Mouse (Mus musculus) spleen, postnatal 4 days (tissue): Measurements from ENCODE around the gene Frmd4a.

ENCODE experiments used
- DNase-seq, 2 experiments: peaks; one replicate each; pipeline ENCODE4 v3.0.0; 2022; ENCODE audit warnings: low spot score in 2 of 2

Gene Frmd4a

GRCm38 (mm10) chr2:4517553-4518125 lies 500.1 kb downstream of the Frmd4a start:
- no peak for DNase-seq

GRCm38 (mm10) chr2:4518549-4518948 lies 501.0 kb downstream of the Frmd4a start:
- DNase-seq: no peak

DNA sequence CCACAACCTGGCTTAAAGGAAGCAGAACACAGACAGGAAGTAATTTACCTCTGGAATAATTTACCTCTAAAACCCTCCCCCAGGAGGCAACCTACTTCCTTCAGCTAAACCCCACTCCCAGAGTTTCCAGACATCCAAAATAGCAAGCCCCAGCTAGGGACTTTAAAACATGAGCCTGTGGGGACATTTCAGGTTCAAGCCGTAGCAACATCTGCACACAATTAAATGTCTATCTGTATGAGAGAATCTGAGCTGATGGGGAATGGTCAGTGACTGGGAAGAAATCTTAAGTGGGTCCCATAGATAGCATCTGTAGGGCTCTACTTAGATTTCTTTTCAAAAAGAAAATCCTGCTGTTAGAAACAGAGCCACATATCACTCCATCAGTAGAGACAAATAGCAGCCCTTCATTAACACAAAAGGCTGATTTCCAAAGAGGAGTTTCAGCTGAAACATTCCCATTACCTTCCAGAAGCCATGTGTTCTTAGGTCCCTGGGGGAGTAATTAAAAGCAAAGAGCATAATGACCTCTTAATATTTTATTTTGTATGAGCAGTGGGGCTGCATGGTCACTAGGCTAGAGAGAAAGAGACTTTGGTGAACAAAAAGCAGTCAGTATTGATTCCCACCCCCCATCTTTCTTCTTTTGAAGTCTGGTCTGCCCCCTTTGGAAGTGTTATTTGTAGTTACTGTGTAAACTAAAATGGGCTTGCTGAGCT lies 505.4 kb downstream of the Frmd4a start:
- DNase-seq: no peak

GRCm38 (mm10) chr2:4527094-4527493 lies 509.6 kb downstream of the Frmd4a start:
- DNase-seq: no peak

GRCm38 (mm10) chr2:4529254-4529729 lies 511.8 kb downstream of the Frmd4a start:
- no peak for DNase-seq

DNA sequence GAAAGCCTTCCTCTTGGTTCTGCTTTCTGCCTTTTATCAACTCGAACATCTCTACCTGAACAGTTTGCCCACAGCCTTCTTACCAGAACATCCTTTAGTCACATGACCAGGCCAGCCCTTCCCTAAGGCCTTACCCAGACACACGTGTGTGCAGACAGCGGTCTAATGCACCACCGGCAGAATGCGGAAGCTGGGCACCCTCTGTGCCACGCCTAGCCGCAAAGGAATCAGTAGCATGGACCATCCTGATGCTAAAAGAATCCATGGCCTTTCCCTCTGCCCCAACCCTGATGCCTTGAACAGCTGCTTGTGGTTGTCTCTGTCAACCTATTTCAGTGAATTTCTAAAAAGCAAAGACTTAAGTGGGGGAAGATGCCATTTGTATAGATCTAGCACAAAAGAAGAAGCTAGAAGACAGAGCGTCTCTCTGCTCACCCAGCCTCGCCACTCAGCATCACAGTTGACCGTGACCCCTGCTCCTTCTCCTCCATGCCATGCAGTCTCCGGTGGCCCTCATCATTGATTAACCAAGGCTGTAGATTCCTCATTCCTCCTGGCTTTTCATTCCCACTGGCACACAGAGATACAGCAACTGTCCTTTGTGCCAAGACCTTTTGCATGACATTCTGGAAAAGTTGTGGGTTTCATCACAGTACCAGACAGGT lies 514.1 kb downstream of the Frmd4a start:
- no peak for DNase-seq

DNA sequence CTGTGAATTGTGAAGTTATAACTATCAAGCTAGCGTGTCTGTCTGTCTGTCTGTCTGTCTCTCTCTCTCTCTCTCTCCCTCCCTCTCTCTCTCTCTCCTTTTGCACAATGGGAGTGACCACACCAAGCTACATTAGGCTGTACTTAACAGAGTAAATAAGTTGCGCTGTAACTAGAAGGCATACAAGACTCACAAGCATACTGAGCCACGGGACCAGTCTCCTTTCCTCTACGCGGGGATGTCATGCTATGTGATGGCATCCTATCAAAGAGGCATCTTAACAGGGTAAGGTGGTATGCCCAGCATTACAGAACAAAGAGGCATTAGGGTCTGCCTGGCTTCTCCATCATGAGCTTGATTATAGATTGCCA lies 514.7 kb downstream of the Frmd4a start:
- DNase-seq: no peak

GRCm38 (mm10) chr2:4532945-4533344 lies 515.4 kb downstream of the Frmd4a start:
- DNase-seq: no peak

GRCm38 (mm10) chr2:4535187-4535864 lies 517.8 kb downstream of the Frmd4a start:
- DNase-seq: no peak

DNA sequence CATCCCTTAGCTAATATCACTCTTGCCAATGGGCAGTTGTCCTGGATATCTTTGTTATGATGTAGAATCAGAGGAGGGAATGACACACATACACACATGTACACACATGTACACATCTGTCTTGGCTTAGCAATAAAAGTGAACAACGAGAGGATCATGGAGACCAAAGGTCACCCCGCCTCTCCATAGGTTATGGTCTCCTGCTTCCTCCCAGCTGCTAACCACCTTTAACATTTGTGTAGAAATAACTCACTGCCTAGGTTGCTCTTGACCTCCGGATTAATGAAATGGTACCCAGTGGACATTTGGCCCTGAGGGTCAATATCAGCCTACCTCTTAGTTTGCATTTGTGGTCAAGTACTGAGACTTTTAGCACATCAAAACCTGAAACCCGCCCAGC lies 523.8 kb downstream of the Frmd4a start:
- no peak for DNase-seq

GRCm38 (mm10) chr2:4541844-4542628 lies 524.5 kb downstream of the Frmd4a start:
- no peak for DNase-seq

- DNase-seq: no peak
Observed at GRCm38 (mm10) chr2:4542629-4543416, 525.3 kb downstream of the Frmd4a start.

DNA sequence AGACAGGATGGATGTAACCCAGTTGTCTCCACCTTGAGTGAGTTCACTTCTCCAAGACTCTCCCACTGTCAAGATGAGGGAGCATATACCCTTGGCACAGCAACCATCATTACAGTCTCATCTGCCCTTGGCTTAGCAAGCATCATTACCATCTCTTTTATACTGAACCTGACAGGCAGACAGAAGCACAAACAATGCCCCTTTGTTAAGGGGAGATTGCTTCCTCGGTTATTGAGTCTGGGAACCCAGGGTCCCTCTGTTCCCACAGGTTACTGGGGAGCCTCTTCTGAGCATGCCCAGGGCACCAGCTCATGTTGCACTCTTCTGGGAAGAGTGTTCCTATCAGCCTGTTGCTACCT lies 525.9 kb downstream of the Frmd4a start:
- no peak for DNase-seq

DNA sequence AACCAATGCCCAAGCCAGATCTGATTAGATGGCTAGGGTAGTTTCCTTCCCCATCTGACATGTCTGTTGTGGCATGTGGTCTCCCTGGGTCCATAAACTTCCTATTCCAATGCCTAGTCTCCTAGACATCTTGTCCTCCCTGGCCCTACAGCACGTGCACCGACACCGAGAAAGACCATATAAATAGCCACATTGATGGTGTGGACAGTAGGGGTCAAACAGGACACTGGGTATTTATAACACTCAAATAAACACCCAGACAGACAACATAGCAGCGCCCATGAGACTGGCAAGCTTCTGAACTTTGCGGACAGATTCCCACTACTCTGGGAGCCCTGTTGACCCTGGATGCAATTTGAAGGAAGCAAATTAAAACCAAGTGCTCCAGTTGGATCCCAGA lies 526.8 kb downstream of the Frmd4a start:
- no peak for DNase-seq

- no peak for DNase-seq
Observed at GRCm38 (mm10) chr2:4545261-4545660, 527.7 kb downstream of the Frmd4a start.

GRCm38 (mm10) chr2:4547003-4547662 lies 529.6 kb downstream of the Frmd4a start:
- no peak for DNase-seq

- no peak for DNase-seq
Observed at GRCm38 (mm10) chr2:4549271-4549670, 531.8 kb downstream of the Frmd4a start.

- DNase-seq: no peak
Observed at GRCm38 (mm10) chr2:4550017-4550763, 532.7 kb downstream of the Frmd4a start.

DNA sequence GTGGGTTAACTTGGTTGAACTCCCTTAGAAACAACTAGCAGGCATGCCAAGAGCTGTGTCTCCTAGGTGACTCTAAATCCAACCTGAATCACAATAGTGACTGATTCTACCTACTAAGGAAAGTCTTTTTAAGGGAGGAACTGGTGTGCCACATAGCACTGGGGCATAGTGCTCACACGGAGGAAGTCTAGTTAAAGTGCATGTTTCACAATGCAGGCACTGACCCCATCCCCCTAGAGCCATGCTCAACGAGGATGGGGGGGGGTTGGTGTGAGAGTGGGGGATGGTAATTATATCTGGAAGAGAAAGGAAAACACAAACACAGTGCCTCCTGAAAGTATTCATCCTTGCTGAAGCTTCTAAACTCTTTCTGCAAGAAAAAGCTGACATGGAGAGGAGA lies 533.9 kb downstream of the Frmd4a start:
- no peak for DNase-seq

- no peak for DNase-seq
Observed at GRCm38 (mm10) chr2:4551866-4552265, 534.3 kb downstream of the Frmd4a start.
